Mouse (Mus musculus): ENCODE results near the gene Rp2. TPM values are rescaled to one million over a fixed set of nuclear protein-coding genes. Genes with fewer than 3 reads are reported as not detected.
"Not testable (repeated sequence)": the region's sequence is repeated elsewhere in the genome, so short reads cannot be mapped to it uniquely, and the experiment has no call there.

Rp2 gene
- polyA plus RNA-seq (2015; fragmentation: Nextera tagmentation; extraction: Ambion mirVana), result 18.8 and 23.1 TPM in 2 replicates

- no peaks in the 10 kb centered on the region for H3K36me3 ChIP-seq
- peak within 1 kb of the TSS; percentile 70 for H3K27ac ChIP-seq
- H3K4me3 ChIP-seq (replicated peaks), result peak within 1 kb of the TSS; percentile 66
- peak within 1 kb of the TSS; percentile 54 for H3K9ac ChIP-seq
- ATAC-seq (replicated peaks; ENCODE audit: low FRiP score), result peak; percentile 99
- no peaks in the 10 kb centered on the region for H3K27me3 ChIP-seq
- 18% methylated on average over 35 of the region's 35 CpGs for WGBS
- no peaks in the 10 kb centered on the region for H3K9me3 ChIP-seq (replicated peaks)
- peak within 1 kb of the TSS; percentile 58 for H3K4me2 ChIP-seq
- H3K4me1 ChIP-seq, result no peaks in the 10 kb centered on the region
Observed at GRCm38 (mm10) chrX:20364391-20365365, at the start of gene Rp2. Gene Rp2 (plus strand): TSS chrX:20364481.

GRCm38 (mm10) chrX:20332756-20333155, 31.5 kb upstream of the Rp2 start:
- no peaks in the 10 kb centered on the region for H3K9me3 ChIP-seq (replicated peaks)
- 66% methylated on average over 1 of the region's 1 CpGs for WGBS
- no peaks in the 10 kb centered on the region for H3K27me3 ChIP-seq
- H3K36me3 ChIP-seq, result no peaks in the 10 kb centered on the region
- no peak overlapping the region for H3K9ac ChIP-seq
- no peak overlapping the region for H3K4me3 ChIP-seq (replicated peaks)
- H3K4me2 ChIP-seq, result no peak overlapping the region
- ATAC-seq (replicated peaks; ENCODE audit: low FRiP score), result no peak
- H3K4me1 ChIP-seq, result no peaks in the 10 kb centered on the region
- no peak overlapping the region for H3K27ac ChIP-seq

- no peaks in the 10 kb centered on the region for H3K27me3 ChIP-seq
- H3K36me3 ChIP-seq, result no peaks in the 10 kb centered on the region
- no peak overlapping the region for H3K4me3 ChIP-seq (replicated peaks)
- H3K9ac ChIP-seq, result no peak overlapping the region
- no peaks in the 10 kb centered on the region for H3K9me3 ChIP-seq (replicated peaks)
- H3K4me1 ChIP-seq, result no peaks in the 10 kb centered on the region
- ATAC-seq (replicated peaks; ENCODE audit: low FRiP score), result no peak
- 8% methylated on average over 2 of the region's 2 CpGs for WGBS
- H3K27ac ChIP-seq, result no peak overlapping the region
- H3K4me2 ChIP-seq, result no peak overlapping the region
Observed at GRCm38 (mm10) chrX:20335722-20336121, 28.6 kb upstream of the Rp2 start.

GRCm38 (mm10) chrX:20344980-20345379, 19.3 kb upstream of the Rp2 start:
- Histone ChIP-seq H3K27me3 (no peaks in the 10 kb centered on the region), H3K4me1 (no peaks in the 10 kb centered on the region), H3K9ac (no peak overlapping the region), H3K4me3 (replicated peaks) (no peak overlapping the region), H3K9me3 (replicated peaks) (no peaks in the 10 kb centered on the region), H3K36me3 (no peaks in the 10 kb centered on the region), H3K4me2 (no peak overlapping the region), H3K27ac (no peak overlapping the region)
- no peak for ATAC-seq (replicated peaks; ENCODE audit: low FRiP score)

GRCm38 (mm10) chrX:20346355-20346754, 17.9 kb upstream of the Rp2 start:
- no peaks in the 10 kb centered on the region for H3K9me3 ChIP-seq (replicated peaks)
- no peak overlapping the region for H3K27ac ChIP-seq
- H3K27me3 ChIP-seq, result no peaks in the 10 kb centered on the region
- H3K4me3 ChIP-seq (replicated peaks), result no peak overlapping the region
- no peaks in the 10 kb centered on the region for H3K4me1 ChIP-seq
- ATAC-seq (replicated peaks; ENCODE audit: low FRiP score), result no peak
- H3K4me2 ChIP-seq, result no peak overlapping the region
- H3K9ac ChIP-seq, result no peak overlapping the region
- H3K36me3 ChIP-seq, result no peaks in the 10 kb centered on the region
- WGBS, result 66% methylated on average over 3 of the region's 3 CpGs

- H3K9me3 ChIP-seq (replicated peaks); H3K9ac ChIP-seq; H3K4me1 ChIP-seq; H3K4me3 ChIP-seq (replicated peaks); ATAC-seq (replicated peaks; ENCODE audit: low FRiP score); H3K36me3 ChIP-seq; H3K27ac ChIP-seq; H3K4me2 ChIP-seq; H3K27me3 ChIP-seq: not testable (repeated sequence)
- WGBS, result 87% methylated on average over 4 of the region's 4 CpGs
Observed at GRCm38 (mm10) chrX:20350241-20350640, 14.0 kb upstream of the Rp2 start.

GRCm38 (mm10) chrX:20355283-20355682, 9.0 kb upstream of the Rp2 start:
- WGBS, result 94% methylated on average over 1 of the region's 1 CpGs

GRCm38 (mm10) chrX:20356309-20356708, 8.0 kb upstream of the Rp2 start:
- WGBS, result 56% methylated on average over 3 of the region's 3 CpGs
- no peak for ATAC-seq (replicated peaks; ENCODE audit: low FRiP score)

More at GRCm38 (mm10) chrX:20355283-20355682, 9.0 kb upstream of the Rp2 start:
- Histone ChIP-seq H3K27ac (no peak overlapping the region), H3K4me1 (no peaks in the 10 kb centered on the region), H3K36me3 (no peaks in the 10 kb centered on the region), H3K4me2 (no peak overlapping the region), H3K9ac (no peak overlapping the region), H3K4me3 (replicated peaks) (no peak overlapping the region), H3K9me3 (replicated peaks) (no peaks in the 10 kb centered on the region), H3K27me3 (no peaks in the 10 kb centered on the region)
- no peak for ATAC-seq (replicated peaks; ENCODE audit: low FRiP score)

GRCm38 (mm10) chrX:20366036-20366435, 1.8 kb downstream of the Rp2 start:
- no peak overlapping the region for H3K9ac ChIP-seq
- ATAC-seq (replicated peaks; ENCODE audit: low FRiP score), result no peak
- H3K4me3 ChIP-seq (replicated peaks), result peak overlapping the region; percentile 17; the same call in 1 of the 2 replicates
- 46% methylated on average over 1 of the region's 1 CpGs for WGBS
- H3K27me3 ChIP-seq, result no peaks in the 10 kb centered on the region
- H3K9me3 ChIP-seq (replicated peaks), result no peaks in the 10 kb centered on the region
- H3K27ac ChIP-seq, result no peak overlapping the region
- no peaks in the 10 kb centered on the region for H3K36me3 ChIP-seq
- H3K4me1 ChIP-seq, result no peaks in the 10 kb centered on the region
- H3K4me2 ChIP-seq, result peak overlapping the region; percentile 36

More at GRCm38 (mm10) chrX:20356309-20356708, 8.0 kb upstream of the Rp2 start:
- Histone ChIP-seq H3K9ac (no peak overlapping the region), H3K4me2 (no peak overlapping the region), H3K4me1 (no peaks in the 10 kb centered on the region), H3K27me3 (no peaks in the 10 kb centered on the region), H3K4me3 (replicated peaks) (no peak overlapping the region), H3K9me3 (replicated peaks) (no peaks in the 10 kb centered on the region), H3K36me3 (no peaks in the 10 kb centered on the region), H3K27ac (no peak overlapping the region)

GRCm38 (mm10) chrX:20379347-20380014, 15.2 kb downstream of the Rp2 start:
- H3K4me1 ChIP-seq, result no peaks in the 10 kb centered on the region
- no peak overlapping the region for H3K4me3 ChIP-seq (replicated peaks)
- no peak overlapping the region for H3K9ac ChIP-seq
- 79% methylated on average over 7 of the region's 7 CpGs for WGBS
- ATAC-seq (replicated peaks; ENCODE audit: low FRiP score), result no peak
- no peaks in the 10 kb centered on the region for H3K27me3 ChIP-seq
- H3K4me2 ChIP-seq, result no peak overlapping the region
- H3K27ac ChIP-seq, result no peak overlapping the region
- H3K36me3 ChIP-seq, result peaks cover 7% of the 10 kb centered on the region; the same call in 1 of the 2 replicates
- H3K9me3 ChIP-seq (replicated peaks), result no peaks in the 10 kb centered on the region

- ATAC-seq (replicated peaks; ENCODE audit: low FRiP score), result no peak
- H3K4me2 ChIP-seq, result no peak overlapping the region
- WGBS, result 87% methylated on average over 6 of the region's 6 CpGs
- H3K27me3 ChIP-seq, result no peaks in the 10 kb centered on the region
- H3K9ac ChIP-seq, result no peak overlapping the region
- H3K4me1 ChIP-seq, result no peaks in the 10 kb centered on the region
- H3K36me3 ChIP-seq, result peaks cover 4% of the 10 kb centered on the region; the same call in 1 of the 2 replicates
- H3K27ac ChIP-seq, result no peak overlapping the region
- no peak overlapping the region for H3K4me3 ChIP-seq (replicated peaks)
- no peaks in the 10 kb centered on the region for H3K9me3 ChIP-seq (replicated peaks)
Observed at GRCm38 (mm10) chrX:20382260-20382659, 18.0 kb downstream of the Rp2 start.

GRCm38 (mm10) chrX:20387006-20387405, 22.7 kb downstream of the Rp2 start:
- Histone ChIP-seq H3K4me2 (no peak overlapping the region), H3K36me3 (0 out of 2 replicates have a peak, but pooled peaks cover 3% of the 10 kb centered on the region), H3K4me1 (no peaks in the 10 kb centered on the region), H3K27me3 (no peaks in the 10 kb centered on the region), H3K27ac (no peak overlapping the region), H3K9me3 (replicated peaks) (no peaks in the 10 kb centered on the region), H3K9ac (no peak overlapping the region), H3K4me3 (replicated peaks) (no peak overlapping the region)
- no peak for ATAC-seq (replicated peaks; ENCODE audit: low FRiP score)
- 65% methylated on average over 3 of the region's 3 CpGs for WGBS

Measured in kidney, embryonic 15.5 days (tissue).